Mouse (Mus musculus) left cerebral cortex, adult 8-10 months (tissue): Measurements from ENCODE around the gene Jmjd1c. TPM values are rescaled to one million over a fixed set of nuclear protein-coding genes. Genes with fewer than 3 reads are reported as not detected.

ENCODE experiments used
- DNase-seq, 2 experiments: peaks; one replicate each; pipeline ENCODE4 v3.0.0; 2022; ENCODE audit warnings: low spot score in 2 of 2
- total RNA-seq, 4 experiments: library from RNA; stranded (reverse); gene quantifications; 2 replicates each; pipeline ENCODE4 v1.2.4; 2022

The Jmjd1c gene
- total RNA-seq, 4 experiments from 2014 or later, result 78.0 to 83.1 (median 80.7) TPM

- no peak for DNase-seq
Observed at GRCm38 (mm10) chr10:67221284-67221683, 125.4 kb downstream of the Jmjd1c start.

- no peak for DNase-seq
Observed at GRCm38 (mm10) chr10:67223942-67224341, 128.0 kb downstream of the Jmjd1c start.

GRCm38 (mm10) chr10:67225528-67225927 is 129.6 kb downstream of the Jmjd1c start:
- DNase-seq, result no peak

- peak in 1 of 2 experiments; percentile 51 for DNase-seq
Observed at GRCm38 (mm10) chr10:67226109-67226508, 130.2 kb downstream of the Jmjd1c start.

GRCm38 (mm10) chr10:67226543-67226942 is 130.6 kb downstream of the Jmjd1c start:
- no peak for DNase-seq

- no peak for DNase-seq
Observed at GRCm38 (mm10) chr10:67230439-67230838, 134.5 kb downstream of the Jmjd1c start.

GRCm38 (mm10) chr10:67247145-67247544 is 151.2 kb downstream of the Jmjd1c start:
- DNase-seq, result no peak

- DNase-seq, result no peak
Observed at GRCm38 (mm10) chr10:67249486-67249885, 153.6 kb downstream of the Jmjd1c start.

GRCm38 (mm10) chr10:67250846-67251245 is 154.9 kb downstream of the Jmjd1c start:
- no peak for DNase-seq

GRCm38 (mm10) chr10:67252353-67252752 is 156.4 kb downstream of the Jmjd1c start:
- no peak for DNase-seq

GRCm38 (mm10) chr10:67253115-67253514 is 157.2 kb downstream of the Jmjd1c start:
- DNase-seq, result no peak

- no peak for DNase-seq
Observed at GRCm38 (mm10) chr10:67264852-67265251, 168.9 kb downstream of the Jmjd1c start.

- no peak for DNase-seq
Observed at GRCm38 (mm10) chr10:67275916-67276315, 180.0 kb downstream of the Jmjd1c start.

- DNase-seq, result no peak
Observed at GRCm38 (mm10) chr10:67281852-67282251, 185.9 kb downstream of the Jmjd1c start.

GRCm38 (mm10) chr10:67282531-67282930 is 186.6 kb downstream of the Jmjd1c start:
- no peak for DNase-seq

- no peak for DNase-seq
Observed at GRCm38 (mm10) chr10:67283516-67283915, 187.6 kb downstream of the Jmjd1c start.

GRCm38 (mm10) chr10:67284311-67284710 is 188.4 kb downstream of the Jmjd1c start:
- no peak for DNase-seq

- no peak for DNase-seq
Observed at GRCm38 (mm10) chr10:67284761-67285175, 188.8 kb downstream of the Jmjd1c start.

- peak; percentile 44 to 82 for DNase-seq
Observed at GRCm38 (mm10) chr10:67285176-67285814, 189.4 kb downstream of the Jmjd1c start, which contains the start of gene Nrbf2. Gene Nrbf2 (minus strand): TSS chr10:67285305.

- DNase-seq, result peak in 1 of 2 experiments; percentile 75
Observed at GRCm38 (mm10) chr10:67287877-67288276, 192.0 kb downstream of the Jmjd1c start.

- DNase-seq, result no peak
Observed at GRCm38 (mm10) chr10:67290622-67291021, 194.7 kb downstream of the Jmjd1c start.

GRCm38 (mm10) chr10:67291087-67291486 is 195.2 kb downstream of the Jmjd1c start:
- no peak for DNase-seq

GRCm38 (mm10) chr10:67295331-67295730 is 199.4 kb downstream of the Jmjd1c start:
- DNase-seq, result no peak
